Mouse (Mus musculus) heart, embryonic 14.5 days (tissue): ENCODE results near the gene Tns3. TPM values are rescaled to one million over a fixed set of nuclear protein-coding genes. Genes with fewer than 3 reads are reported as not detected.
A peak's percentile ranks its signal among the peaks of the same experiment; 100 is the strongest.

Experiments
- ATAC-seq: fragments of 200-750 bp; cut with Nextera tagmentation; 2 replicates; pipeline ENCODE4 v1.8.0; 2017; ENCODE audit warnings: low read depth, moderate TSS enrichment; ENCODE audit not compliant: insufficient number of reproducible peaks, insufficient read depth, low FRiP score
- H3K27ac ChIP-seq, 2 experiments: fragments of 200-500 bp in 1 of 2; fragments of 300-500 bp in 1 of 2; sonication (generic) in 1 of 2; replicated peaks in 1 of 2; 2 replicates each; pipeline ENCODE4 v1.5.1; 2012 to 2014; ENCODE audit warnings: low read depth in 2 of 2, low read length in 2 of 2, control low read depth in 1 of 2, mild to moderate bottlenecking in 1 of 2, mixed read lengths in 1 of 2; ENCODE audit not compliant: control insufficient read depth in 1 of 2, insufficient read depth in 1 of 2
- H3K27me3 ChIP-seq: fragments of 300-500 bp; sonication (generic); 2 replicates; pipeline ENCODE4 v1.6.1; 2014; ENCODE audit warnings: mild to moderate bottlenecking, low read length, control low read depth; ENCODE audit not compliant: control insufficient read depth, insufficient read depth
- H3K36me3 ChIP-seq: fragments of 300-500 bp; sonication (generic); 2 replicates; pipeline ENCODE4 v1.6.1; 2014; ENCODE audit warnings: mild to moderate bottlenecking, control low read depth, low read length, mixed read lengths; ENCODE audit not compliant: control insufficient read depth, insufficient read depth
- H3K4me1 ChIP-seq, 2 experiments: fragments of 200-500 bp in 1 of 2; fragments of 300-500 bp in 1 of 2; sonication (generic) in 1 of 2; 2 replicates each; pipeline ENCODE4 v1.6.1; 2012 to 2014; ENCODE audit warnings: low read length in 2 of 2, control low read depth in 1 of 2, mixed read lengths in 1 of 2; ENCODE audit not compliant: control insufficient read depth in 2 of 2, insufficient read depth in 2 of 2
- H3K4me2 ChIP-seq: fragments of 300-500 bp; sonication (generic); 2 replicates; pipeline ENCODE4 v1.6.1; 2014; ENCODE audit warnings: mild to moderate bottlenecking, low read length
- H3K4me3 ChIP-seq, 2 experiments: fragments of 200-500 bp in 1 of 2; fragments of 300-500 bp in 1 of 2; sonication (generic) in 1 of 2; 2 replicates each; pipeline ENCODE4 v1.5.1; 2012 to 2014; ENCODE audit warnings: low read length in 2 of 2, mild to moderate bottlenecking in 2 of 2, control low read depth in 1 of 2, low read depth in 1 of 2, moderate library complexity in 1 of 2; ENCODE audit not compliant: control insufficient read depth in 1 of 2, insufficient read depth in 1 of 2
- H3K9ac ChIP-seq: fragments of 300-500 bp; sonication (generic); 2 replicates; pipeline ENCODE4 v1.6.1; 2014; ENCODE audit warnings: mild to moderate bottlenecking, low read length
- H3K9me3 ChIP-seq: fragments of 300-500 bp; sonication (generic); 2 replicates; pipeline ENCODE4 v1.6.1; 2016; ENCODE audit warnings: low read length, control low read depth; ENCODE audit not compliant: control insufficient read depth
- WGBS: fragments of 180-500 bp; shearing (Covaris S2); extraction: QIAGEN DNeasy Blood & Tissue Kit; methylation state at CpG from one replicate; pipeline ENCODE4 v1.1.7; 2014; 5-methylcytosine and 5-hydroxymethylcytosine counted together
- polyA plus RNA-seq: library from polyadenylated mRNA; unstranded; fragments of >200 nt; fragmentation: Nextera tagmentation; extraction: Ambion mirVana; gene quantifications from 2 replicates; pipeline ENCODE4 v1.2.1, GENCODE M21; 2014

The Tns3 gene
- polyA plus RNA-seq, 1 experiment from 2014 or later = 14.1 TPM

GRCm38 (mm10) chr11:8700641-8701221 is 36.4 kb upstream of the Tns3 start:
- no peak overlapping the region for H3K9ac ChIP-seq
- WGBS = 75% methylated on average over 8 of the region's 8 CpGs

GRCm38 (mm10) chr11:8699777-8700176 is 35.4 kb upstream of the Tns3 start:
- H3K4me1 ChIP-seq = peaks cover 8 to 14% of the 10 kb centered on the region in 2 experiments
- 64% methylated on average over 5 of the region's 5 CpGs for WGBS

More at GRCm38 (mm10) chr11:8700641-8701221, 36.4 kb upstream of the Tns3 start:
- Histone ChIP-seq H3K9me3 (no peaks in the 10 kb centered on the region), H3K4me1 (peaks cover 8 to 14% of the 10 kb centered on the region in 2 experiments), H3K27me3 (no peaks in the 10 kb centered on the region), H3K27ac (no peak overlapping the region; a peak in 1 of 4 replicates), H3K4me2 (no peak overlapping the region), H3K36me3 (no peaks in the 10 kb centered on the region), H3K4me3 (no peak overlapping the region)
- no peak for ATAC-seq

GRCm38 (mm10) chr11:8697670-8698069 is 33.3 kb upstream of the Tns3 start:
- H3K36me3 ChIP-seq = no peaks in the 10 kb centered on the region
- H3K4me3 ChIP-seq = no peak overlapping the region
- H3K9ac ChIP-seq = no peak overlapping the region
- H3K9me3 ChIP-seq = 0 out of 2 replicates have a peak, but pooled peaks cover 4% of the 10 kb centered on the region
- peaks cover 17 to 25% of the 10 kb centered on the region in 2 experiments for H3K4me1 ChIP-seq
- H3K27ac ChIP-seq = no peak overlapping the region
- ATAC-seq = no peak
- H3K27me3 ChIP-seq = no peaks in the 10 kb centered on the region
- H3K4me2 ChIP-seq = no peak overlapping the region
- WGBS = 82% methylated on average over 3 of the region's 3 CpGs

More at GRCm38 (mm10) chr11:8699777-8700176, 35.4 kb upstream of the Tns3 start:
- no peaks in the 10 kb centered on the region for H3K9me3 ChIP-seq
- no peak for ATAC-seq
- H3K27ac ChIP-seq = no peak overlapping the region
- H3K9ac ChIP-seq = no peak overlapping the region
- no peaks in the 10 kb centered on the region for H3K36me3 ChIP-seq
- no peaks in the 10 kb centered on the region for H3K27me3 ChIP-seq
- H3K4me2 ChIP-seq = no peak overlapping the region
- H3K4me3 ChIP-seq = no peak overlapping the region

- Histone ChIP-seq H3K9me3 (0 out of 2 replicates have a peak, but pooled peaks cover 4% of the 10 kb centered on the region), H3K27ac (0 out of 4 replicates have a peak overlapping the region, but pooled peaks of 1 of the 2 experiments have one; percentile 76), H3K4me3 (no peak overlapping the region), H3K27me3 (no peaks in the 10 kb centered on the region), H3K4me2 (no peak overlapping the region), H3K36me3 (no peaks in the 10 kb centered on the region), H3K4me1 (peaks cover 21 to 28% of the 10 kb centered on the region in 2 experiments), H3K9ac (no peak overlapping the region)
- WGBS = 92% methylated on average over 5 of the region's 5 CpGs
- no peak for ATAC-seq
Observed at GRCm38 (mm10) chr11:8694096-8694495, 29.8 kb upstream of the Tns3 start.

DNA sequence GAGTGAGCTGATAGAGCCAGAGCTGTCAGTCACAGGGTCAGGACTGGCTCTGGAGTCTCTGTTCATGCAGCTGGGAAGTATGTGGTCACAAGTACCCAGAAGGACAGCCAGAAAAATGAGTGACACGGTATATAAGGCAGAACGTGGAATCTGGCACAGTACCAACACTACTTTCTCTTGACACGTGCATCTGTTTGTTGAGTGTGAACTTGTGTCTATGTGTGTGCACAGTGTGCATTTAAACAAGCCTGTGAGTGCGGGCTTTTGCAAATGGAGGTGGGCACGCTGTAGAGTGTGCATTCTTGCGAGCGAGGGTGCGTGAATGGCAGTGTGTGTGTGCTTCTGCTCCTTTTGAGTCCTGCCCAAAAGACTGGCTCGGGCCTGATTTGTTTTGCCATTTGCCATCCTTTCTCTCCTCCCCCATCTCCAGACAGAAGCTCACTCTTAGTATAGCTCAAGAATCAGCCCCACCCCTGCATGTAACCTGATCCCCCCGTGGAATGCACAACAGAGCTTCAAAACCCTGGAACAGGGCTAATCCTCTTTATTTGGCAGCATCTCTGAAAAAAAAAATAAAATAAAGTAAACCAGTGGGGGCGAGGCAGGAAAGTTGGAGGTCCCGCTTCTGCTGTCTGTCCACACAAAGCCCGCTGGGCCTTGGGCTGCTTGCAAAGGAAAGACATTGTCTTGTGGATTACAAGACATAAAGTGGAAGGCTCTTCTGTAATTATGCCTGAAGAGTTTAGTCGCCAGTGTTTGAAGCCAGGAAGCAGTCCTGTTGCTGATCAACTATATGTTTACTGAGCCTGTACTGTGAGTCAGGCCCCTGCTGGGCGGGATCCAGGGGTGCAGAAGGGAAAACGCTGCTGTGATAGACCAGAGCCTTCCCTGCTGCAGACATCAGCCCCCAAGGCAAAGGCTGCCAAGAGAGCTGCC is 28.5 kb upstream of the Tns3 start:
- Histone ChIP-seq H3K4me1 (peaks cover 21 to 28% of the 10 kb centered on the region in 2 experiments), H3K4me2 (peak overlapping the region; percentile 60), H3K27me3 (no peaks in the 10 kb centered on the region), H3K36me3 (no peaks in the 10 kb centered on the region), H3K27ac (peak overlapping the region; percentile 76 to 83), H3K9me3 (0 out of 2 replicates have a peak, but pooled peaks cover 4% of the 10 kb centered on the region), H3K4me3 (no peak overlapping the region), H3K9ac (peak overlapping the region; percentile 10; the same call in 1 of the 2 replicates)
- ATAC-seq = peak; percentile 62
- 12% methylated on average over 16 of the region's 16 CpGs for WGBS

DNA sequence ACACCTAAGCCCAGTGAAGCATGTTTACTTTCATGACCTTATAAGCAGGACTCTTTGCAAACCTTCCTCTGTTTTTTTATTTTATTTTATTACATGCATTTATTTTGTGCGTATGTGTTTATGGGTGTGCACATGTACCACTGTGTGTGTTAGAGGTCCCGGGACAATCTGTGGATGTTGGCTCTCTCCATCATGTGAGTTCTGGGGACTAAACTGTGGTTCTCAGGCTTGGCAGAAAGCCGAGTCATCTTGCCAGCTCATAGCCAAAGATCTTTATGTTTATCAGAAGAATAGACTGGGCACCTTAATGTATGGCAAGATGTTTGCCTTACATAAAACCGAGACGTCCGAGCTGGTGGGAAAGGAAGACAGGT is 27.8 kb upstream of the Tns3 start:
- H3K27me3 ChIP-seq = no peaks in the 10 kb centered on the region
- H3K4me2 ChIP-seq = peak overlapping the region; percentile 60
- no peaks in the 10 kb centered on the region for H3K36me3 ChIP-seq
- H3K27ac ChIP-seq = peak overlapping the region; percentile 76 to 79
- no peak overlapping the region for H3K4me3 ChIP-seq
- no peak for ATAC-seq
- 0 out of 2 replicates have a peak, but pooled peaks cover 4% of the 10 kb centered on the region for H3K9me3 ChIP-seq
- H3K9ac ChIP-seq = no peak overlapping the region
- peaks cover 21 to 28% of the 10 kb centered on the region in 2 experiments for H3K4me1 ChIP-seq
- WGBS = 33% methylated on average over 6 of the region's 6 CpGs

DNA sequence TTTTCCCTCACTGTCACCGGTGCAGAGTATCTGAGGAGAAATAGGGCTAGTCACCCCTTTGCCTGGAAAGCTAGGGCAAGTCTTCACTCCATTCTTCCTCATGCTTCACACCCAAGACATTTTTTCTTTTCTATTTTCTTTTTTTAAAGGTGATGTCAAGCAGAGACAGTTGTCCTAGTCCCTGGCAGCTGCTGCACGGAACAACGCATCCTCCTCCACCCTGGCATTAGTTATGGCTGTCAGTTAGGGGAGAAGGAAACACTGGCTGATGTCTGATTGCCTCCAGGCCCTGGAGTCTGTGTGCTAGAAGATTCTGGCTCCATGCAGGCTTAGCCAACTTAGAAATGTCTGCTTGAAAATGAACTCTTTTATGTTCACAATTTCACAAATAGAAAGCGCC is 27.3 kb upstream of the Tns3 start:
- no peak overlapping the region for H3K4me3 ChIP-seq
- H3K9me3 ChIP-seq = 0 out of 2 replicates have a peak, but pooled peaks cover 4% of the 10 kb centered on the region
- H3K4me2 ChIP-seq = no peak overlapping the region
- no peak for ATAC-seq
- no peaks in the 10 kb centered on the region for H3K27me3 ChIP-seq
- H3K4me1 ChIP-seq = peaks cover 21 to 28% of the 10 kb centered on the region in 2 experiments
- H3K9ac ChIP-seq = no peak overlapping the region
- WGBS = 77% methylated on average over 4 of the region's 4 CpGs
- H3K27ac ChIP-seq = peak overlapping the region in 1 of 2 experiments; percentile 76; a peak in 2 of 4 replicates
- H3K36me3 ChIP-seq = no peaks in the 10 kb centered on the region
